Mouse (Mus musculus): ENCODE data around the gene A630095N17Rik. TPM values are rescaled to one million over a fixed set of nuclear protein-coding genes. Genes with fewer than 3 reads are reported as not detected.

Gene A630095N17Rik
- polyA plus RNA-seq, 1 experiment = not detected

- Histone ChIP-seq H3K4me1 (ENCODE audit: control insufficient read depth, insufficient read depth, low read length) (peaks cover 4% of the 10 kb centered on the region; the same call in 1 of the 2 replicates), H3K4me3 (replicated peaks; ENCODE audit: extremely low read depth, low read depth, low read length) (no peak overlapping the region)
- 61% methylated on average over 13 of the region's 13 CpGs for WGBS
- no peak for DNase-seq
- no peak for TF ChIP-seq POLR2A (IDR thresholded peaks at IDR 0.05; ENCODE audit: borderline replicate concordance, extremely low read depth, low read depth, low read length)
- TF ChIP-seq CTCF (IDR thresholded peaks at IDR 0.05; ENCODE audit: insufficient read depth, low read length) = no peak
Observed at GRCm38 (mm10) chr1:75216797-75217585, 14.9 kb downstream of the A630095N17Rik start.

- 88% methylated on average over 9 of the region's 9 CpGs for WGBS
- no peak for DNase-seq
- Histone ChIP-seq H3K4me3 (replicated peaks; ENCODE audit: extremely low read depth, low read depth, low read length) (no peak overlapping the region), H3K4me1 (ENCODE audit: control insufficient read depth, insufficient read depth, low read length) (peaks cover 11% of the 10 kb centered on the region)
- no peak for TF ChIP-seq CTCF (IDR thresholded peaks at IDR 0.05; ENCODE audit: insufficient read depth, low read length)
- peak; percentile 20; the same call in 1 of the 2 replicates for TF ChIP-seq POLR2A (IDR thresholded peaks at IDR 0.05; ENCODE audit: borderline replicate concordance, extremely low read depth, low read depth, low read length)
Observed at GRCm38 (mm10) chr1:75215785-75216184, 16.1 kb downstream of the A630095N17Rik start.

- 52% methylated on average over 5 of the region's 5 CpGs for WGBS
- no peak overlapping the region for H3K4me3 ChIP-seq (replicated peaks; ENCODE audit: extremely low read depth, low read depth, low read length)
- H3K4me1 ChIP-seq (ENCODE audit: control insufficient read depth, insufficient read depth, low read length) = peaks cover 15% of the 10 kb centered on the region
- DNase-seq = no peak
- no peak for TF ChIP-seq CTCF (IDR thresholded peaks at IDR 0.05; ENCODE audit: insufficient read depth, low read length)
- TF ChIP-seq POLR2A (IDR thresholded peaks at IDR 0.05; ENCODE audit: borderline replicate concordance, extremely low read depth, low read depth, low read length) = no peak
Observed at GRCm38 (mm10) chr1:75214886-75215285, 17.0 kb downstream of the A630095N17Rik start.

GRCm38 (mm10) chr1:75214442-75214841 is 17.5 kb downstream of the A630095N17Rik start:
- no peak overlapping the region for H3K4me3 ChIP-seq (replicated peaks; ENCODE audit: extremely low read depth, low read depth, low read length)
- H3K4me1 ChIP-seq (ENCODE audit: control insufficient read depth, insufficient read depth, low read length) = peaks cover 13% of the 10 kb centered on the region
- no peak for TF ChIP-seq POLR2A (IDR thresholded peaks at IDR 0.05; ENCODE audit: borderline replicate concordance, extremely low read depth, low read depth, low read length)
- no peak for TF ChIP-seq CTCF (IDR thresholded peaks at IDR 0.05; ENCODE audit: insufficient read depth, low read length)
- DNase-seq = no peak
- 58% methylated on average over 2 of the region's 2 CpGs for WGBS

- TF ChIP-seq CTCF (IDR thresholded peaks at IDR 0.05; ENCODE audit: insufficient read depth, low read length) (no peak), POLR2A (IDR thresholded peaks at IDR 0.05; ENCODE audit: borderline replicate concordance, extremely low read depth, low read depth, low read length) (no peak)
- H3K4me3 ChIP-seq (replicated peaks; ENCODE audit: extremely low read depth, low read depth, low read length) = no peak overlapping the region
- no peak for DNase-seq
- H3K4me1 ChIP-seq (ENCODE audit: control insufficient read depth, insufficient read depth, low read length) = peaks cover 16% of the 10 kb centered on the region
- 64% methylated on average over 7 of the region's 7 CpGs for WGBS
Observed at GRCm38 (mm10) chr1:75213096-75213495, 18.8 kb downstream of the A630095N17Rik start.

DNA sequence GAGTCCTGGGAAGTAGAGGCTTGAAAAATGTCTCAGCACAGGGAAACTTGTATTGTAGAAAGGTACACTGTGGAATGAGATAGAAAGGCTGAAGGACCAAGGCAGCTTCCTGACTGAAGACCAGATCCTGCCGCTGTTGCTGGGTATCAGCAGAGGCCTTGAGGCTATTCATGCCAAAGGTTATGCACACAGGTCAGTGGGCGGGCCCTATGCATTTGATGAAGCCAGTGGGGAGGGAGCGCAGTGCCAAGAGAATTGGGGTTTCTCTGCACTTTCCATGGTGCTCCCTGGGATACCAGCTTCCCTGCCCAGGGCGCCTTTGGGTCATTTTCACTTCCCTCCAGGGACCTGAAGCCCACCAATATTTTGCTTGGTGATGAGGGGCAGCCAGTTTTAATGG is 19.4 kb downstream of the A630095N17Rik start:
- DNase-seq = no peak
- Histone ChIP-seq H3K4me1 (ENCODE audit: control insufficient read depth, insufficient read depth, low read length) (peaks cover 16% of the 10 kb centered on the region), H3K4me3 (replicated peaks; ENCODE audit: extremely low read depth, low read depth, low read length) (no peak overlapping the region)
- WGBS = 75% methylated on average over 4 of the region's 4 CpGs
- TF ChIP-seq POLR2A (IDR thresholded peaks at IDR 0.05; ENCODE audit: borderline replicate concordance, extremely low read depth, low read depth, low read length) (no peak), CTCF (IDR thresholded peaks at IDR 0.05; ENCODE audit: insufficient read depth, low read length) (no peak)

DNA sequence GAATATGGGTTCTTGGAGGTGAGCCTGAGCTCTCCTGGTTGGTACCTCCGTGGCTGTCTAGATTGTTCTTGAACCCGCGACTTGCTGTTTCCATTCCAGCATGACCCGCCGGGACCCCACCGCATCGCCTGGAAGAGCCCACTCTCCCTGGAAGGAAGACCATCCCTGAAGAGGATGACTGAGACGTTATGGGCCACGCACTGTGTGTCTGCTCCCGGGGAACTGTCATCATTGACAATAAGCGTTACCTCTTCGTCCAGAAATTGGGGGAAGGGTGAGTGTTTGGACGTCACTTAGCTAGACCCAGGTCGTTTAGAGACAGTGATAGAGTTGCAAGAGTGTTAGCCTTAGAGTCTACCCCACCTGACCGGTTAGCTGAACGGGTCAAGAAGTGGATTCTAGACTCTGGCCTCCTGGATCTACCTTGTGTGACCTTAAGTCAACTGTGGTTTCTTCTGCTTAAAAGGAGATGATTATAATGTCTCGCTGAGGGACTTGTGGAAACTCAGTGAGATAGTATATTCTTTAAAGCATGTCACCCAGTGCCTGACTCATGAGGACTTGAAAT is 20.7 kb downstream of the A630095N17Rik start:
- no peak for TF ChIP-seq CTCF (IDR thresholded peaks at IDR 0.05; ENCODE audit: insufficient read depth, low read length)
- TF ChIP-seq POLR2A (IDR thresholded peaks at IDR 0.05; ENCODE audit: borderline replicate concordance, extremely low read depth, low read depth, low read length) = no peak
- 9% methylated on average over 17 of the region's 17 CpGs for WGBS
- no peak for DNase-seq
- H3K4me3 ChIP-seq (replicated peaks; ENCODE audit: extremely low read depth, low read depth, low read length) = peak overlapping the region; percentile 92
- H3K4me1 ChIP-seq (ENCODE audit: control insufficient read depth, insufficient read depth, low read length) = peaks cover 13% of the 10 kb centered on the region

- peak; percentile 98 for DNase-seq
- H3K4me1 ChIP-seq (ENCODE audit: control insufficient read depth, insufficient read depth, low read length) = peaks cover 13% of the 10 kb centered on the region
- 4% methylated on average over 42 of the region's 42 CpGs for WGBS
- TF ChIP-seq POLR2A (IDR thresholded peaks at IDR 0.05; ENCODE audit: borderline replicate concordance, extremely low read depth, low read depth, low read length) (peak; percentile 78; the same call in 1 of the 2 replicates), CTCF (IDR thresholded peaks at IDR 0.05; ENCODE audit: insufficient read depth, low read length) (no peak)
- H3K4me3 ChIP-seq (replicated peaks; ENCODE audit: extremely low read depth, low read depth, low read length) = peak within 1 kb of the TSS; percentile 92
Observed at GRCm38 (mm10) chr1:75210136-75211087, 21.5 kb downstream of the A630095N17Rik start, which contains the start of the genes Glb1l and Stk16. Gene Glb1l, minus strand, starts transcription at chr1:75210813. Gene Stk16, plus strand, starts transcription at chr1:75210838.

All from lung, adult 2 months (tissue).